Mouse (Mus musculus) kidney, postnatal 14 days (tissue): ENCODE data around the gene Mid1ip1.

ENCODE experiments used
- DNase-seq: peaks from one replicate; pipeline ENCODE4 v3.0.0; 2022; ENCODE audit warnings: mixed read lengths

Mid1ip1 gene

GRCm38 (mm10) chrX:10714696-10715140 is at the start of gene Mid1ip1:
Mid1ip1 (plus strand) TSS chrX:10715013.
- DNase-seq = peak; percentile 93

- peak; percentile 12 for DNase-seq
Measured at GRCm38 (mm10) chrX:10694455-10695180, 20.2 kb upstream of the Mid1ip1 start.

GRCm38 (mm10) chrX:10706728-10707127 is 8.1 kb upstream of the Mid1ip1 start:
- no peak for DNase-seq

GRCm38 (mm10) chrX:10713839-10714637 is 775 bp upstream of the Mid1ip1 start:
- DNase-seq = peak; percentile 21

GRCm38 (mm10) chrX:10716917-10717763 is 2.3 kb downstream of the Mid1ip1 start:
- DNase-seq = peak; percentile 91

- peak; percentile 18 for DNase-seq
Measured at GRCm38 (mm10) chrX:10718021-10718837, 3.4 kb downstream of the Mid1ip1 start.

GRCm38 (mm10) chrX:10718838-10719539 is 4.2 kb downstream of the Mid1ip1 start:
- DNase-seq = peak; percentile 75

GRCm38 (mm10) chrX:10720391-10720790 is 5.6 kb downstream of the Mid1ip1 start:
- DNase-seq = no peak

GRCm38 (mm10) chrX:10724571-10724970 is 9.8 kb downstream of the Mid1ip1 start:
- no peak for DNase-seq

GRCm38 (mm10) chrX:10729488-10729887 is 14.7 kb downstream of the Mid1ip1 start:
- DNase-seq = peak; percentile 34

GRCm38 (mm10) chrX:10734453-10734852 is 19.6 kb downstream of the Mid1ip1 start:
- peak; percentile 67 for DNase-seq

GRCm38 (mm10) chrX:10734874-10735273 is 20.1 kb downstream of the Mid1ip1 start:
- DNase-seq = no peak

- no peak for DNase-seq
Measured at GRCm38 (mm10) chrX:10758866-10759265, 44.1 kb downstream of the Mid1ip1 start.

- DNase-seq = no peak
Measured at GRCm38 (mm10) chrX:10763476-10764016, 48.7 kb downstream of the Mid1ip1 start.
